Mouse (Mus musculus) CH12.LX (cell line): ENCODE results near the gene Sycp2.

Experiments used
- CTCF ChIP-seq, 2 experiments: IDR thresholded peaks in 1 of 2; conservative IDR thresholded peaks in 1 of 2; 2 replicates each; pipeline ENCODE4 v1.5.1; 2011 to 2012; ENCODE audit warnings: low read depth in 2 of 2, low read length in 2 of 2, improper control_type of control experiment in 1 of 2, inconsistent platforms in 1 of 2, mild to moderate bottlenecking in 1 of 2, moderate library complexity in 1 of 2
- IRF4 ChIP-seq: IDR thresholded peaks from 2 replicates; pipeline ENCODE4 v1.6.1; 2014; ENCODE audit warnings: low read depth, mild to moderate bottlenecking, inconsistent platforms, low read length, improper control_type of control experiment
- JUND ChIP-seq: conservative IDR thresholded peaks from 2 replicates; pipeline ENCODE4 v1.6.1; 2011; ENCODE audit warnings: low read depth, low read length, improper control_type of control experiment
- MAFK ChIP-seq: IDR thresholded peaks from 2 replicates; pipeline ENCODE4 v1.6.1; 2011; ENCODE audit warnings: low read length, improper control_type of control experiment; ENCODE audit not compliant: insufficient replicate concordance
- MXI1 ChIP-seq: IDR thresholded peaks from 2 replicates; pipeline ENCODE4 v1.6.1; 2011; ENCODE audit warnings: mild to moderate bottlenecking, low read depth, low read length, improper control_type of control experiment
- NELFE ChIP-seq: IDR thresholded peaks from 2 replicates; pipeline ENCODE4 v1.6.1; 2011; ENCODE audit warnings: low read depth, low read length, improper control_type of control experiment
- NRF1 ChIP-seq: IDR thresholded peaks from 2 replicates; pipeline ENCODE4 v1.6.1; 2014; ENCODE audit warnings: low read depth, mild to moderate bottlenecking, inconsistent platforms, low read length, improper control_type of control experiment, moderate library complexity
- POLR2A ChIP-seq: IDR thresholded peaks from 2 replicates; pipeline ENCODE4 v1.6.1; 2011; ENCODE audit warnings: low read depth, mild to moderate bottlenecking, improper control_type of control experiment, low read length
- TCF12 ChIP-seq: IDR thresholded peaks from 2 replicates; pipeline ENCODE4 v1.6.1; 2014; ENCODE audit warnings: low read depth, mild to moderate bottlenecking, inconsistent platforms, low read length, improper control_type of control experiment
- ZC3H11A ChIP-seq: IDR thresholded peaks from 2 replicates; pipeline ENCODE4 v1.6.1; 2012; ENCODE audit warnings: low read depth, mild to moderate bottlenecking, inconsistent platforms, low read length, improper control_type of control experiment

GRCm38 (mm10) chr2:178329986-178330385, 77.5 kb downstream of the Sycp2 start:
- TF ChIP-seq MAFK: no peak
- TF ChIP-seq POLR2A: no peak
- TF ChIP-seq IRF4: no peak
- no peak for TF ChIP-seq CTCF (conservative IDR thresholded peaks at IDR 0.05 in 1 of 2, IDR thresholded peaks at IDR 0.05 in 1 of 2; ENCODE audit: low read depth in 2 of 2, low read length in 2 of 2)
- TF ChIP-seq NELFE: no peak
- no peak for TF ChIP-seq NRF1
- no peak for TF ChIP-seq TCF12
- TF ChIP-seq JUND: no peak
- no peak for TF ChIP-seq MXI1
- no peak for TF ChIP-seq ZC3H11A
